Mouse (Mus musculus) brain, adult 2 months (tissue): ENCODE measurements at regions not wholly inside any gene's neighbourhood (a gene's known extent, or its start where the extent isn't known, plus 50 kb on each side); places are given as distances from the start of the nearest gene placed in this dataset.

Source experiments
- DNase-seq: peaks from one replicate; pipeline ENCODE4 v3.0.0; 2011; ENCODE audit warnings: low read depth, low spot score

GRCm38 (mm10) chr4:54282934-54283333, 457.1 kb downstream of the Tmem38b start:
- DNase-seq, result peak; percentile 39

- DNase-seq, result no peak
These were observed 488.0 kb downstream of the Tmem38b start for GRCm38 (mm10) chr4:54313804-54314203.

- no peak for DNase-seq
These were observed 499.0 kb downstream of the Tmem38b start for GRCm38 (mm10) chr4:54324851-54325250.

- peak; percentile 77 for DNase-seq
These were observed 502.4 kb downstream of the Tmem38b start for GRCm38 (mm10) chr4:54328273-54328672.

- peak; percentile 73 for DNase-seq
These were observed 503.0 kb downstream of the Tmem38b start for GRCm38 (mm10) chr4:54328711-54329427.

- DNase-seq, result no peak
These were observed 504.8 kb downstream of the Tmem38b start for GRCm38 (mm10) chr4:54330686-54331085.

GRCm38 (mm10) chr4:54331588-54332211, 505.9 kb downstream of the Tmem38b start:
- DNase-seq, result no peak

GRCm38 (mm10) chr4:54332261-54332660, 506.4 kb downstream of the Tmem38b start:
- DNase-seq, result no peak

- peak; percentile 93 for DNase-seq
These were observed 512.7 kb downstream of the Tmem38b start for GRCm38 (mm10) chr4:54338556-54338955.

- DNase-seq, result no peak
These were observed 514.3 kb downstream of the Tmem38b start for GRCm38 (mm10) chr4:54340106-54340505.

GRCm38 (mm10) chr4:54353657-54354390, 528.0 kb downstream of the Tmem38b start:
- DNase-seq, result no peak

GRCm38 (mm10) chr4:54354391-54354726, 528.5 kb downstream of the Tmem38b start:
- DNase-seq, result no peak

GRCm38 (mm10) chr4:54355381-54356040, 529.7 kb downstream of the Tmem38b start:
- DNase-seq, result no peak

GRCm38 (mm10) chr4:54356041-54356427, 530.2 kb downstream of the Tmem38b start:
- no peak for DNase-seq

- DNase-seq, result peak; percentile 21
These were observed 545.1 kb downstream of the Tmem38b start for GRCm38 (mm10) chr4:54370909-54371308.

GRCm38 (mm10) chr4:54371418-54371957, 545.6 kb downstream of the Tmem38b start:
- DNase-seq, result peak; percentile 89

GRCm38 (mm10) chr4:54373606-54374005, 547.8 kb downstream of the Tmem38b start:
- no peak for DNase-seq

- DNase-seq, result no peak
These were observed 548.6 kb downstream of the Tmem38b start for GRCm38 (mm10) chr4:54374457-54374856.

GRCm38 (mm10) chr4:54387460-54387859, 557.4 kb upstream of the Zfp462 start:
- no peak for DNase-seq

GRCm38 (mm10) chr4:54391536-54392208, 553.2 kb upstream of the Zfp462 start:
- no peak for DNase-seq

GRCm38 (mm10) chr4:54406151-54406550, 538.7 kb upstream of the Zfp462 start:
- DNase-seq, result no peak
